Mouse (Mus musculus) megakaryocyte, adult 5-6 weeks (primary cell): ENCODE data around the gene Fbxo36. TPM values are rescaled to one million over a fixed set of nuclear protein-coding genes. Genes with fewer than 3 reads are reported as not detected.

Source experiments
- ATAC-seq: 2 replicates; pipeline ENCODE4 v1.8.0; 2016; ENCODE audit warnings: mild to moderate bottlenecking, inconsistent platforms; ENCODE audit not compliant: poor library complexity, severe bottlenecking
- total RNA-seq, 2 experiments: library from RNA; stranded (forward) in 1 of 2; stranded (reverse) in 1 of 2; fragments of 153-499, 151-499 nt in 1 of 2; fragments of 221-1000, 200-1000 nt in 1 of 2; gene quantifications; 2 replicates each; pipeline versions ENCODE4 v1.2.3 to v1.2.4; 2015 to 2017

The Fbxo36 gene
- 2.2 and 2.8 TPM in 2 replicates for total RNA-seq (2015)
- total RNA-seq (2017), result 0.24 and 0.73 TPM in 2 replicates

- peak; percentile 80 for ATAC-seq
Measured at GRCm38 (mm10) chr1:84839309-84840017, at the start of gene Fbxo36. Gene Fbxo36 (plus strand): TSS chr1:84839841.

GRCm38 (mm10) chr1:84791393-84791792, 48.2 kb upstream of the Fbxo36 start:
- no peak for ATAC-seq

GRCm38 (mm10) chr1:84795335-84795734, 44.3 kb upstream of the Fbxo36 start:
- ATAC-seq, result no peak

DNA sequence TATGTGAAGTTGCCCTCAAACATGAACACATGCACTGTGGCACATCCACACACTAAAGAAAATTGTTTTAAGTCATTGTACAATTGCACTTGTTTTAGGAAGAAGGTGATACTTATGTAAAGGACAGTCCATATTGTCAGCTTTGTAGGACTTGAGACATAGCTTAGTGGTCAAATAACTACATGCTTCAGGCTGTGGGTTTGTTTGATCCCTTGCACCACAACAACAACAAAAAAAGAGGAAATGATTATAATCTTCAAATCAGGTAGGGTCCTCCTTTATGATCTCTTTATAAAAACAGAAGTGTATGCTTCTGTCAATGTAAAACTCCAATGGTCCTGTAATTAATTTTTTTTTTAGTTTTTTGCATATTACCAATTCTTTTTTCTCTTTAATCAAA, 40.5 kb upstream of the Fbxo36 start:
- ATAC-seq, result peak; percentile 57; the same call in 1 of the 2 replicates

GRCm38 (mm10) chr1:84803788-84804187, 35.9 kb upstream of the Fbxo36 start:
- no peak for ATAC-seq

DNA sequence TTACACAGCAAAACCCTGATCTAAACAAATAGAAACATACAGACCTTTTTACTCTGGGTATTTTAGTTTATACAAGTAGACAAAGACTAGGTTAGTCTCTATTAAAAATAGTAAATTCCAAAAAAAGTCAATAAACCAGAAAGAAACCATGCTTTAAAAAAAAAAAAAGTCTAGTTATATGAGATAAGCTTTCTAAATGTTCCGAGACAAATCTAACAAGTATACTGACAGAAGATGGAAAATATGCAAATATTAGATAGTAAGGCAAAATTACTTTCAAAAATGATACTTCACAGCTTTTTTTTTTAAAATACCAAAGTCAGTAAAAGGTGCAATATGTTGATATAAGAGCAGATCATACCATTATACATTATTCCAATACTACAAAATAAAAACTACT, 22.0 kb upstream of the Fbxo36 start:
- no peak for ATAC-seq

- ATAC-seq, result no peak
Measured at GRCm38 (mm10) chr1:84825091-84825490, 14.6 kb upstream of the Fbxo36 start.

- no peak for ATAC-seq
Measured at GRCm38 (mm10) chr1:84837523-84838145, 2.0 kb upstream of the Fbxo36 start.

GRCm38 (mm10) chr1:84838156-84838555, 1.5 kb upstream of the Fbxo36 start:
- ATAC-seq, result peak; percentile 8

DNA sequence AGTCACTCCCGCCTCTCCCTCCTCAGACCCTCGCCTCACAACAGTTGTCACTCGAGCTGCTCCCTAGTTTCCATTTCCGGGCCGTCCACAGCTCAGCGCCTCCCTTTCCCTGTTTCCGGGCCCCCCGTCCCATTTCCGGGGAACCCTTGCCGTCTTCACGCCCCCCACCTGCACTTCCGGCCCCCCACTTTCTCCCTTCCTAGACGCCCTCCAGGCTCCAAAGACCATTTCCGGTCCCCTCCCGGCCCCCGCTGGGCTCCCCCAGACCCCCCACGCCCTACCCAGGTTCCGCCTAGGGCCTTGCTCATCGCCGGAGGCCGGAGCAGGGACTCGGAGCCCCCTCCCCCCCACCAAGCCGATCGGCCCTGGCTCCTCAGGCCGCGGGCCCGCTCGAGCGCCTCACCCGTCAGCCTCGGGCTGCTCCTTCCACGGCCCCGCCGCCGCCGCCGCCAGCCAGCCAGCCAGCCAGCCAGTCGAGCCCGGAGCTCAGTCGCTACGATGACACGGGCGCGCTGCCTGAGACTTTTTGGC, 955 bp upstream of the Fbxo36 start:
- peak; percentile 13 for ATAC-seq

- ATAC-seq, result peak; percentile 41
Measured at GRCm38 (mm10) chr1:84840018-84840664, 500 bp downstream of the Fbxo36 start, which contains the start of gene Trip12. Gene Trip12 (minus strand): TSS chr1:84840516.

DNA sequence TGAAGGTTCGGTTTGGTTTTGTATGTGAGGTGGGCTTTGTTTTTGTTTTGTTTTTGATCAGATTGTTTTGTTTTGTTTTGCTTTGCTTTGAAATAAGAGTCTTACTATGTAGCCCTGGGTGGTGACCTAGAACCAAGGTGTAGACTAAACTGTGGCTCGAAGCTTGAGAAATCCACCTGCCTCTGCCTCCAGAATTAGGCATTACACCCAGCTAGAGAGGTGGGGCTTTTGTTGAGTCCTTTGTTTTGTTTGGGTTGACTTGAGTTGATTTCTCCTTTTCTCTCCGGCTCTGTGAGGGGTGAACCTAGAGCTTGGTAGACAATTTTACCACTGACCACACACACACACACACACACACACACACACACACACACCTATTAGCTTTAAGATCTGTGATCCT, 1.4 kb downstream of the Fbxo36 start:
- ATAC-seq, result no peak

DNA sequence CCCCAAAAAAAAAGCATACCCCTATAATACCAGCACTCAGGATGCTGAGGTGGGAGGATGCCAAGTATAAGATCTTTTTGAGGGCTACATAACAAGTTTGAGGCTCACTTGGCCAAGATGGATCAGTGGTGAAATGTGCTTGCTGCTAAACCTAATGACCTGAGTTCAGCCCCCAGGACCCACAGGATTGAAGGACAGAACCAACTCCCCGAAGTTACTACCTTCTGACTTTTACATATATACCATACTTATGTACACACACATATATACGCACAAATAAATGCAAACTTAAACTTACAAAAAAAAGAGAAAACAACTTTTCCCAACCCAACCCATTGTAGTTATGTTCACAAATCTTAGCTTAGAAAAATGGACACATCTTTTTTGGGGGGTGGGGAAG, 3.7 kb downstream of the Fbxo36 start:
- ATAC-seq, result no peak

DNA sequence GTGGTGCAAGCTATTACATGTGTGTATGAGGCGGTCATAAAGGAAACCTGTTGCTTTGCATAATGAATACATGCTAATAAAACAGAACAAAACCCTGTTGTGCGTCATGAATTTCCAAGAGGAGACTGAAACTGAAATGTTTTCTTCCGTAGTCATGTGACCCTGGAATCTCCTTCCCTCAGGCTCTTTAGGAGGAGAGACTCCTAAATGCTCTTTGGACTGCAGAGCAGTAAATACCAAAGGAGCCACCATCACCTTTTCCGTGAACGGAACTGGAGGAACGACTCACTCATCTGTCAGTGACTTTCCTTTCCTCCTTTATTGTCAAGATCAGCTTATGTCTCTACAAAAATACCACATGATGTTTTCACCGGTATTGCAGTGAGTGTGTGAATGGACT, 8.1 kb downstream of the Fbxo36 start:
- ATAC-seq, result no peak

DNA sequence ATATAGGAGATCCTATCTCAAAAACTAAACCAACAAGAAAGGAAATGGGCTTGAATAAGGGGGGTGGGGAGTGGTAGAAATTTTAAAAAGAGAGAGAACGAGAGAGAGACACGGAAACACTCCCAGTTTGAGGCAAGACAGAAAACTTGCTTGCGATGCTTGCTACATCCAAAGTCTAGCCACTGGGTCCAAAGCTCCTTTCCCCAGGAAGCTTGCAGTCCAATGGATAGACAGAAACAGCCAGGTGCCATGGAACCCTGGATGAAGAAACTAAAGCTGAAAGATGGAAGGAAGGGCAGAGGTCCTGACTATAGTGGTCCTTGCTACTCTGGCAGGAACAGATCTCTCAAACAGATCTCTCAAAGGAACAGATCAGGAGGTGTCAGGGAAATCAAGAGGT, 8.7 kb downstream of the Fbxo36 start:
- no peak for ATAC-seq

- no peak for ATAC-seq
Measured at GRCm38 (mm10) chr1:84848801-84849455, 9.3 kb downstream of the Fbxo36 start.

DNA sequence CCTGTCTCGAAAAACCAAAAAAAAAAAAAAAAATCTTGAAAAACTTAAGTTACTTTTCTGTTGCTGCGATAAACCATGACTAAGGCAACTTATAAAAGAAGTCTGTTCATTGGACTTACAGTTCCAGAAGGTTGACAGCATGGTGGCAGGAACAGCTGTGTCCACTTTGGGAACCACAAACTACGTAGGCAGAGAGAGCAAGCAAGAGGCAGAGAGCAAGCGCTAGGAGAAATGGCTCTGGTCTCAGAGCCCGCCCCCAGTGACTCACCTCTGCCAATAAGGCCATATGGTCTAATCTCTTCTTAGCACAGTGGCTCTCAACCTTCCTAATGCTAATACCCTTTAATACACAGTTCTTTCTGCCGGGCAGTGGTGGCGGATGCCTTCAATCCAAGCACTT, 10.2 kb downstream of the Fbxo36 start:
- no peak for ATAC-seq

GRCm38 (mm10) chr1:84850471-84850870, 10.8 kb downstream of the Fbxo36 start:
- ATAC-seq, result no peak

DNA sequence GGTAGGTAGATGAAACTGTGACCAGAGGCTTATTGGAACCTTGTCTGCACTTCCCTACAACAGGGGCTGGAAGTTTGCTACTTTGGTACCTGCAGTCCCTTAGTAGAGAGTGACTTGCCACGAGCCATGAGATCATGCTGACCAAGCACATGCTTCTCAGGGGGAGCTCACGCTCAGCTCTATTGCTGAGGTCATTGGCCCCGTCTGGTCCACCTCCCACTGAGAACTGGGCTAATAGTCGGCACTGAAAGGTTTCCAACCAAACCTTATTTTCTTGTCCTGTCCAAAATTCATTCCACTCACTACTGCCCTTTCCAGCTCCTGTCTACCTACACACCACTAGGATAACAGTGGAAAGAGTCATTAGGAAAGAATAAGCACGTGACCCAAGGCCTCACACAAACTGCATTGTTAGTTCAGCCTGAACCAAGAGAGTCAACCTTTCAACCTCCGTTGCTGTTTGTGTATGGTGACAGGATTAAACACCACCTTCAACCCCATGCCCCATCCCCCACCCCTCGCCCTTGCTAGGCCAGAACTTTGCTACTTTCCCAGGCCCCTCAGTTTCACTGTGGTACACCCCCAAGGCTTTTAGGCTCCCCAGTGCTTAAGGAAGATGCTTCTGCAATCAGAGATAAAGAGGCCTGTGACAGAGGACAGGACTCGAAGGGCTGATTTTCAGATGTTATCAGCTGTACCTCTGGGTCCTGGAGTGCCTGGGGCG, 12.0 kb downstream of the Fbxo36 start:
- no peak for ATAC-seq

DNA sequence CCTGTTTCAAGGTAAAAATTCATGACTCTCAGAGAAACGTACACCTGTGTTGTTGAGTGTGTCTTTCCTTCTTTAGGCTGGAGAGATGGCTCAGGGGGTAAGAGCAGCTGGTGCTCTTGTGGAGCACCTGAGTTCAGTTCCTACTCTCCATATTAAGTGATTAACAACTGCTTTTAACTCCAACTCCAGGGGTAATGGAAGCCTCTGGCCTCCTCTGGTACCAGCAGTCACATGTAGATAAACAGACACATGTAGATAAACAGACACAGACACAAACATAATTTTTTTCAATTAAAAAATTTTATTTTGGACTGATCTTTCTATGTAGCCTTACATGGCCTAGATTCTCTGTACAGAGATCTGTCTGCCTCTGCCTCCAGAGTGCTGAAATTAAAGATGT, 14.1 kb downstream of the Fbxo36 start:
- ATAC-seq, result no peak

GRCm38 (mm10) chr1:84854966-84855365, 15.3 kb downstream of the Fbxo36 start:
- ATAC-seq, result no peak
